Mouse (Mus musculus): ENCODE results near the gene Rmi1. TPM values are rescaled to one million over a fixed set of nuclear protein-coding genes. Genes with fewer than 3 reads are reported as not detected.
"Not testable (repeated sequence)": the region's sequence is repeated elsewhere in the genome, so short reads cannot be mapped to it uniquely, and the experiment has no call there.

Gene Rmi1
- polyA plus RNA-seq, 1 experiment from 2014 or later = 26.0 TPM

GRCm38 (mm10) chr13:58403243-58403642, 1.2 kb downstream of the Rmi1 start, which contains the start of gene Hnrnpk:
TSS of gene Hnrnpk (minus strand) at chr13:58403343.
- Histone ChIP-seq H3K4me3 (replicated peaks) (peak within 1 kb of the TSS; percentile 78), H3K27ac (peak within 1 kb of the TSS; percentile 100), H3K9ac (replicated peaks) (peak within 1 kb of the TSS; percentile 100), H3K4me2 (replicated peaks) (peak within 1 kb of the TSS; percentile 57)
- H3K27me3 ChIP-seq; ATAC-seq; H3K36me3 ChIP-seq; H3K9me3 ChIP-seq; H3K4me1 ChIP-seq (replicated peaks): not testable (repeated sequence)
- WGBS = 6% methylated on average over 17 of the region's 17 CpGs

- Histone ChIP-seq H3K4me3 (replicated peaks) (no peak overlapping the region), H3K9ac (replicated peaks) (no peak overlapping the region), H3K36me3 (peaks cover 29% of the 10 kb centered on the region), H3K4me2 (replicated peaks) (no peak overlapping the region), H3K4me1 (replicated peaks) (no peaks in the 10 kb centered on the region), H3K27me3 (no peaks in the 10 kb centered on the region), H3K27ac (no peak overlapping the region), H3K9me3 (0 out of 2 replicates have a peak, but pooled peaks cover 7% of the 10 kb centered on the region)
- ATAC-seq = no peak
- 100% methylated on average over 4 of the region's 4 CpGs for WGBS
These were observed 9.0 kb downstream of the Rmi1 start for GRCm38 (mm10) chr13:58411073-58411472.

DNA sequence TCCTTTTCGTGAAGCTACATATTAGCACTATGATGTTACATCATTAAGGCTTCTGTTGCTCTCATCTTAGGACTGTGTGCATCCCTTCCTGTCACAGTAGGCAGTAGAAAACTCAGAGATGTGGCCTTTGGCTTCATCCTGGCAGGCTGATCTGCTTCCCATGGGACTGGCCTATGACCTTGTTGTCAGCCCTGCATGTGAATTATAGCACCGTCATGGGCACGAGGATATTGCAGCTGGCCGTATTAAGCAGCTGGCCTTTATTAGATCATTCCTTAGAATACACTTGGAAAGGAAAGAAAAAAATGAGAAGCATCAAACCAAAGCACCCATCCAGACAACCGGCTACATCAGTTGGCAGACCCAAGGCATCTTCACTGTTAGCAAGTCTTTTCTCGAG, 13.3 kb downstream of the Rmi1 start:
- no peak overlapping the region for H3K9ac ChIP-seq (replicated peaks)
- H3K36me3 ChIP-seq = peaks cover 22% of the 10 kb centered on the region
- ATAC-seq = no peak
- H3K27me3 ChIP-seq = no peaks in the 10 kb centered on the region
- no peak overlapping the region for H3K4me3 ChIP-seq (replicated peaks)
- 0 out of 2 replicates have a peak, but pooled peaks cover 7% of the 10 kb centered on the region for H3K9me3 ChIP-seq
- no peaks in the 10 kb centered on the region for H3K4me1 ChIP-seq (replicated peaks)
- 89% methylated on average over 6 of the region's 6 CpGs for WGBS
- no peak overlapping the region for H3K4me2 ChIP-seq (replicated peaks)
- no peak overlapping the region for H3K27ac ChIP-seq

DNA sequence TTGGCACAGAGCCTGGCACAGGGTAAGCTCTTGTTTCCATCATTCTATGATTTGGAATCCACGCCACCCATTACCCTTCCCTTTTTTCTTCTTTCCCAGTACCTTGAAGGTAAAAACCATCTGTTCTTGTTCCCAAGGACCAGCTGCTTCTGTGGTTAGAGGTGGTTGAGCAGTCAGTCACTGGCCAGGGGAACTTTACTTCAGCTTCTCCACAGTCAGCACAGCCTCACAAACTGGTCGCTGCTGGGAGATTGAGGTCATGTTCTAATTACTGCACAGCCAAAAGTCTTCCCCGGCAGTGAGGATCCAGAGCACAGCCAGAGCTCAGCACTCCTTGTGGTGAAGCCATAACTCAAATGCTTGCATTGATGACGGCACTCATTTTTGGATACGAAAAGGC, 13.8 kb downstream of the Rmi1 start:
- peaks cover 21% of the 10 kb centered on the region for H3K36me3 ChIP-seq
- no peak overlapping the region for H3K4me2 ChIP-seq (replicated peaks)
- no peaks in the 10 kb centered on the region for H3K27me3 ChIP-seq
- no peaks in the 10 kb centered on the region for H3K4me1 ChIP-seq (replicated peaks)
- H3K9ac ChIP-seq (replicated peaks) = no peak overlapping the region
- H3K9me3 ChIP-seq = 0 out of 2 replicates have a peak, but pooled peaks cover 7% of the 10 kb centered on the region
- H3K4me3 ChIP-seq (replicated peaks) = no peak overlapping the region
- ATAC-seq = no peak
- no peak overlapping the region for H3K27ac ChIP-seq
- WGBS = 94% methylated on average over 5 of the region's 5 CpGs

DNA sequence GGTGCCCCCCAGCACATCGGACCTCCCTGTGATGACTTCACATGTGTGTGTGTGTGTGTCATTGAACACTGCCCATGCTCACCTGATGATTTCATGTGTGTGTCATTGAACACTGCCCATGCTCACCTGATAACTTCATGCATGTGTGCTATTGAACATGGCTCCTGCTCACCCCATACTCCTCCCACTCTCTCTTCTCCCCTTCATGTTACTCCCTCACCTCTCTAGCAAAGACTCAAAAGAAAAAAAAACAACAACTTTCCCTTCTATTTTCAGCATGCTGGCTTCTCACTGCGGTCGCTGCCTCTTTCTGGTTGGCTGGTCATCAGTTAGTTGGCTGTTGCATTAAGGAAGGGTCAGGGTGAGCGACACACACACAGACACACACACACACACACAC, 16.6 kb downstream of the Rmi1 start:
- WGBS = 82% methylated on average over 4 of the region's 4 CpGs
- ATAC-seq = no peak
- no peak overlapping the region for H3K4me3 ChIP-seq (replicated peaks)
- H3K27ac ChIP-seq = no peak overlapping the region
- no peaks in the 10 kb centered on the region for H3K36me3 ChIP-seq
- no peaks in the 10 kb centered on the region for H3K9me3 ChIP-seq
- H3K4me1 ChIP-seq (replicated peaks) = no peaks in the 10 kb centered on the region
- no peaks in the 10 kb centered on the region for H3K27me3 ChIP-seq
- no peak overlapping the region for H3K4me2 ChIP-seq (replicated peaks)
- H3K9ac ChIP-seq (replicated peaks) = no peak overlapping the region

DNA sequence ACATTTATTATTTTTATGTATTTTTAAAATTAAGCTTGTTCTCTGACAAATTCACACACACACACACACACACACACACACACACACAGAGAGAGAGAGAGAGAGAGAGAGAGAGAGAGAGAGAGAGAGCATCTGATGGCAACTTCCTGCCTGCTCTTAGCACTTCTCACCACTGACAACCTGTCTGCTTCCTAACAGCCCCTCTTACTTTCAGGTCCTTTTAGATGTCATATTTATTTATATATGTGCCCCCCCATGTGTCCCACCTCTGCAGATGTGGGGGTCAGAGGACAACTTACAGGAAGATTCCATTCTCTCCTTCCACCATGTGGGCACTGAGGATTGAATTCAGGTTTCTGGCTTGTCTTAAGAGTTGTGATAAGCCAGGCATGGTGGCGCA, 17.2 kb downstream of the Rmi1 start:
- Histone ChIP-seq H3K9me3 (no peaks in the 10 kb centered on the region), H3K27me3 (no peaks in the 10 kb centered on the region), H3K4me2 (replicated peaks) (no peak overlapping the region), H3K36me3 (no peaks in the 10 kb centered on the region), H3K4me1 (replicated peaks) (no peaks in the 10 kb centered on the region), H3K4me3 (replicated peaks) (no peak overlapping the region), H3K27ac (no peak overlapping the region), H3K9ac (replicated peaks) (no peak overlapping the region)
- 94% methylated on average over 1 of the region's 1 CpGs for WGBS
- no peak for ATAC-seq

- Histone ChIP-seq H3K4me3 (replicated peaks) (no peak overlapping the region), H3K36me3 (no peaks in the 10 kb centered on the region), H3K27me3 (no peaks in the 10 kb centered on the region), H3K4me2 (replicated peaks) (no peak overlapping the region), H3K27ac (no peak overlapping the region), H3K4me1 (replicated peaks) (no peaks in the 10 kb centered on the region), H3K9me3 (no peaks in the 10 kb centered on the region), H3K9ac (replicated peaks) (no peak overlapping the region)
- 84% methylated on average over 4 of the region's 4 CpGs for WGBS
- no peak for ATAC-seq
These were observed 19.0 kb downstream of the Rmi1 start for GRCm38 (mm10) chr13:58421026-58421425.

- no peaks in the 10 kb centered on the region for H3K27me3 ChIP-seq
- ATAC-seq = no peak
- 90% methylated on average over 4 of the region's 4 CpGs for WGBS
These were observed 20.2 kb downstream of the Rmi1 start for GRCm38 (mm10) chr13:58422242-58422641.

DNA sequence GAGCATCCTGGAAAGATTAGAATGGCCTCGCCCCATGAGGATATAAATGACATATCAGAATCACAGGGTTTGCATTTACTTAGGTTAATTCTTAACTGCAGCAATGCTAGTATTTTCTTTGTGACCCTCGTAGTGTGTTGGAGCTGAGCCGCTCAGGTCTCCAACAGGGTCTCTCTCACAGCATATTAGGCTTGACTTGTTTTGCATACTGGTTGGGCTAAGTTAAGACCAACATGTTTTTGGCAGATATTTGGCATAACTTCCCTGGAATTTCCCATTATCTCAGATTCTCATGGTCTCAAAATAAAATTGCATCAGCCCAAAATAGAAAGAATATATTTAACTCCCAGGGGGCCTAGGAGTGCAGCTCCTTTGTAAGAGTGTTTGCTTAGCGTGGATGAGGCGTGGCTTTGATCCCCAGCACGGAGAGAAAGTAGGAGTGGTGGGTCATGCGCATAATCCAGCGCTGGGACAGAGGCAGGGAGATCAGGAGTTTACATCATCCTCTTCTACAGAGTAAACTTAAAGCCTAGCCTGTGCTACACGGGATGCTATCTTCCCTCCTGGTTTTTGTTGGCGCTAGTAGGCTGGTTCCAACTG, 21.1 kb downstream of the Rmi1 start:
- Histone ChIP-seq H3K27me3 (no peaks in the 10 kb centered on the region), H3K4me3 (replicated peaks) (no peak overlapping the region), H3K27ac (no peak overlapping the region), H3K9me3 (no peaks in the 10 kb centered on the region), H3K4me1 (replicated peaks) (no peaks in the 10 kb centered on the region), H3K4me2 (replicated peaks) (no peak overlapping the region), H3K36me3 (no peaks in the 10 kb centered on the region), H3K9ac (replicated peaks) (no peak overlapping the region)
- 69% methylated on average over 10 of the region's 10 CpGs for WGBS
- ATAC-seq = no peak

More at GRCm38 (mm10) chr13:58422242-58422641, 20.2 kb downstream of the Rmi1 start:
- no peak overlapping the region for H3K4me3 ChIP-seq (replicated peaks)
- H3K4me1 ChIP-seq (replicated peaks) = no peaks in the 10 kb centered on the region
- H3K27ac ChIP-seq = no peak overlapping the region
- H3K36me3 ChIP-seq = no peaks in the 10 kb centered on the region
- no peak overlapping the region for H3K9ac ChIP-seq (replicated peaks)
- no peak overlapping the region for H3K4me2 ChIP-seq (replicated peaks)
- no peaks in the 10 kb centered on the region for H3K9me3 ChIP-seq

DNA sequence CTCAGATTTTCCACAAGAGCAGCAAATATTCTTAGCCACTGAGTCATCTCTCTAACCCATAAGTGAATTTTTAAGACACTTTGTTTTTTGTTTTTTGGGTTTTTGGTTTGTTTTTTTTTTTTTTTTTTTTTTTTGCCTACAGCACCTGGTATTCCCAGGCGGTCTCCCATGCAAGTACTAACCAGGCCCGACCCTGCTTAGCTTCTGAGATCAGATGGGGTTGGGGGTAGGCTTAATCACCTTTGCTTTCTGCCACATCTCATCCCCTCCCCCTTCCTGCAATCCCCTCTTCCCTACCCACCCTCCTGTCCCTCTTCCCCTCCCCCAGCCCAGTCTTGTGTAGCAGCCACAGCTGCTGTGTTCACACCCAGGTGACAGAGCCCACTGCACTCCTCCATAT, 37.7 kb downstream of the Rmi1 start:
- Histone ChIP-seq H3K4me2 (replicated peaks) (no peak overlapping the region), H3K36me3 (no peaks in the 10 kb centered on the region), H3K4me3 (replicated peaks) (no peak overlapping the region), H3K9me3 (no peaks in the 10 kb centered on the region), H3K9ac (replicated peaks) (no peak overlapping the region), H3K27ac (no peak overlapping the region), H3K27me3 (no peaks in the 10 kb centered on the region), H3K4me1 (replicated peaks) (no peaks in the 10 kb centered on the region; the same call in 1 of the 2 replicates)
- WGBS = 53% methylated on average over 2 of the region's 2 CpGs
- no peak for ATAC-seq

GRCm38 (mm10) chr13:58443326-58443725, 41.3 kb downstream of the Rmi1 start:
- Histone ChIP-seq H3K27ac (no peak overlapping the region), H3K4me3 (replicated peaks) (no peak overlapping the region), H3K36me3 (no peaks in the 10 kb centered on the region), H3K9me3 (no peaks in the 10 kb centered on the region), H3K27me3 (no peaks in the 10 kb centered on the region), H3K9ac (replicated peaks) (no peak overlapping the region), H3K4me1 (replicated peaks) (no peaks in the 10 kb centered on the region; the same call in 1 of the 2 replicates), H3K4me2 (replicated peaks) (no peak overlapping the region)
- no peak for ATAC-seq
- WGBS = 70% methylated on average over 4 of the region's 4 CpGs

DNA sequence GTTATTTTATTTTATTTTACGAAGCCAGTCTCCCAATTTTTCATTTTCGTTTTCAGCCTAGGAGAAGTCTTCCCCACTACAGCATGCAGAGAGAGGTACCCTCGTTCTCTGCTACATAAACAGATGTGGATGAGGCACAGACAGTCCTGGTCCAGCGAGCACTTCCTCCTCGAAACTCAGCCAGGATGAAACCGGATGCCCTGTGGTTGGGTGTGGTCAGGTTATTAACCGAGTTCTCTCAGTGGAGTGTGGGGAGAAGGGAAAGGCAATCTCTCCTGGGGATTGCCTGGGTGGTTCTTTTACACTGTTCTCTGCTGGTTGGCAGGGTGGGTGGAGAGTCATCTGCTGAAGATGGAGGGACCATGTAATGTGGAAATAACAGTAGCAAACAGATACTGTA, 41.7 kb downstream of the Rmi1 start:
- Histone ChIP-seq H3K4me1 (replicated peaks) (no peaks in the 10 kb centered on the region; the same call in 1 of the 2 replicates), H3K36me3 (no peaks in the 10 kb centered on the region), H3K4me2 (replicated peaks) (no peak overlapping the region), H3K9ac (replicated peaks) (no peak overlapping the region), H3K27me3 (no peaks in the 10 kb centered on the region), H3K9me3 (no peaks in the 10 kb centered on the region), H3K4me3 (replicated peaks) (no peak overlapping the region), H3K27ac (no peak overlapping the region)
- WGBS = 73% methylated on average over 7 of the region's 7 CpGs
- ATAC-seq = no peak

- Histone ChIP-seq H3K9ac (replicated peaks) (no peak overlapping the region), H3K36me3 (no peaks in the 10 kb centered on the region), H3K4me2 (replicated peaks) (no peak overlapping the region), H3K9me3 (no peaks in the 10 kb centered on the region), H3K4me3 (replicated peaks) (no peak overlapping the region), H3K27ac (no peak overlapping the region), H3K4me1 (replicated peaks) (peaks cover 13% of the 10 kb centered on the region; the same call in 1 of the 2 replicates), H3K27me3 (no peaks in the 10 kb centered on the region)
- 76% methylated on average over 2 of the region's 2 CpGs for WGBS
- no peak for ATAC-seq
These were observed 44.5 kb downstream of the Rmi1 start for GRCm38 (mm10) chr13:58446541-58446940.
